Comparison of ENCODE assay signal across 9 mouse cellular contexts in genomic region chr7:38141747-38142545, GRCm38 (mm10). TPM values are rescaled to one million over a fixed set of nuclear protein-coding genes. Genes with fewer than 3 reads are reported as not detected.
DNase-seq lines count a peak whose midpoint lies in the region; ATAC-seq and TF ChIP-seq lines count a peak whose summit lies in the region.
"Had no signal": no experiment of that assay in that cellular context is flagged by ENCODE, and none has a peak within 500 bp of the region (broad histone marks: within the 10 kb centered on the region; RNA-seq: fewer than 3 reads in every experiment).

No protein-coding gene starts in this region.

- no peaks in the 10 kb centered on the region for H3K36me3 ChIP-seq in heart, embryonic 16.5 days (ENCODE audit: control insufficient read depth, insufficient read depth)
- no peaks in the 10 kb centered on the region for H3K36me3 ChIP-seq in liver, embryonic 12.5 days
- H3K36me3 ChIP-seq in neural tube, embryonic 11.5 days (ENCODE audit: control insufficient read depth, insufficient read depth, low read length) = no peaks in the 10 kb centered on the region
- H3K36me3 ChIP-seq in stomach, embryonic 15.5 days = no peaks in the 10 kb centered on the region
- H3K36me3 ChIP-seq: embryonic facial prominence, embryonic 13.5 days had no signal

- no peak overlapping the region for H3K4me2 ChIP-seq in heart, embryonic 16.5 days (ENCODE audit: low read depth, low read length)
- H3K4me2 ChIP-seq in liver, embryonic 12.5 days = no peak overlapping the region
- no peak overlapping the region for H3K4me2 ChIP-seq in neural tube, embryonic 11.5 days (ENCODE audit: low read depth)
- H3K4me2 ChIP-seq in stomach, embryonic 15.5 days = no peak overlapping the region
- H3K4me2 ChIP-seq: embryonic facial prominence, embryonic 13.5 days had no signal

- no peaks in the 10 kb centered on the region for H3K9me3 ChIP-seq in heart, embryonic 16.5 days (replicated peaks; ENCODE audit: control insufficient read depth, low read length)
- H3K9me3 ChIP-seq in liver, embryonic 12.5 days (replicated peaks) = no peaks in the 10 kb centered on the region
- no peaks in the 10 kb centered on the region for H3K9me3 ChIP-seq in neural tube, embryonic 11.5 days (ENCODE audit: control insufficient read depth, low read length)
- no peaks in the 10 kb centered on the region for H3K9me3 ChIP-seq in stomach, embryonic 15.5 days
- H3K9me3 ChIP-seq: embryonic facial prominence, embryonic 13.5 days had no signal

- H3K9ac ChIP-seq in heart, embryonic 16.5 days (ENCODE audit: low read length) = no peak overlapping the region
- no peak overlapping the region for H3K9ac ChIP-seq in liver, embryonic 12.5 days
- H3K9ac ChIP-seq in neural tube, embryonic 11.5 days (ENCODE audit: low read length) = no peak overlapping the region
- no peak overlapping the region for H3K9ac ChIP-seq in stomach, embryonic 15.5 days
- H3K9ac ChIP-seq: embryonic facial prominence, embryonic 13.5 days had no signal

- no peaks in the 10 kb centered on the region for H3K27me3 ChIP-seq in heart, embryonic 16.5 days (ENCODE audit: control insufficient read depth, insufficient read depth, low read length)
- 0 out of 2 replicates have a peak, but pooled peaks cover 18% of the 10 kb centered on the region for H3K27me3 ChIP-seq in liver, embryonic 12.5 days (replicated peaks)
- no peaks in the 10 kb centered on the region for H3K27me3 ChIP-seq in neural tube, embryonic 11.5 days (ENCODE audit: control insufficient read depth, insufficient read depth, low read length)
- H3K27me3 ChIP-seq in stomach, embryonic 15.5 days (replicated peaks) = no peaks in the 10 kb centered on the region
- H3K27me3 ChIP-seq: embryonic facial prominence, embryonic 13.5 days had no signal

- 62% methylated on average over 13 of the region's 13 CpGs for WGBS in heart, embryonic 16.5 days
- WGBS in liver, embryonic 12.5 days (ENCODE audit: insufficient replicate concordance) = 52% methylated on average over 13 of the region's 13 CpGs
- WGBS in neural tube, embryonic 11.5 days = 66% methylated on average over 13 of the region's 13 CpGs
- 58% methylated on average over 13 of the region's 13 CpGs for WGBS in stomach, embryonic 15.5 days

- no peak overlapping the region for H3K27ac ChIP-seq in bone marrow macrophage, adult 2 months (ENCODE audit: insufficient read depth, low read depth, low read length)
- H3K27ac ChIP-seq in heart, embryonic 16.5 days (ENCODE audit: low read length) = no peak overlapping the region
- no peak overlapping the region for H3K27ac ChIP-seq in liver, embryonic 12.5 days
- H3K27ac ChIP-seq in neural tube, embryonic 11.5 days (ENCODE audit: low read depth, low read length) = no peak overlapping the region
- no peak overlapping the region for H3K27ac ChIP-seq in stomach, embryonic 15.5 days
- H3K27ac ChIP-seq: embryonic facial prominence, embryonic 13.5 days had no signal

- no peaks in the 10 kb centered on the region for H3K4me1 ChIP-seq in bone marrow macrophage, adult 2 months (ENCODE audit: control insufficient read depth, insufficient read depth, low read length)
- no peaks in the 10 kb centered on the region for H3K4me1 ChIP-seq in heart, embryonic 16.5 days (ENCODE audit: control insufficient read depth, insufficient read depth, low read length)
- no peaks in the 10 kb centered on the region for H3K4me1 ChIP-seq in liver, embryonic 12.5 days
- no peaks in the 10 kb centered on the region for H3K4me1 ChIP-seq in neural tube, embryonic 11.5 days (ENCODE audit: control insufficient read depth, insufficient read depth, low read length)
- H3K4me1 ChIP-seq in stomach, embryonic 15.5 days = no peaks in the 10 kb centered on the region

- no peak overlapping the region for H3K4me3 ChIP-seq in bone marrow macrophage, adult 2 months (ENCODE audit: insufficient read depth, low read length)
- no peak overlapping the region for H3K4me3 ChIP-seq in heart, embryonic 16.5 days (ENCODE audit: low read length)
- H3K4me3 ChIP-seq in liver, embryonic 12.5 days = no peak overlapping the region
- H3K4me3 ChIP-seq in neural tube, embryonic 11.5 days (ENCODE audit: low read depth, low read length) = no peak overlapping the region
- H3K4me3 ChIP-seq in stomach, embryonic 15.5 days (replicated peaks) = no peak overlapping the region
- H3K4me3 ChIP-seq: embryonic facial prominence, embryonic 13.5 days had no signal

- peak; percentile 92 for DNase-seq in kidney, postnatal 10 days
- peak; percentile 90 for DNase-seq in neural tube, embryonic 11.5 days (ENCODE audit: low spot score)

- peak; percentile 70 for TF ChIP-seq CTCF in bone marrow macrophage, adult 2 months (IDR thresholded peaks at IDR 0.05; ENCODE audit: low read depth, low read length)

- no peak for TF ChIP-seq POLR2A in bone marrow macrophage, adult 2 months (IDR thresholded peaks at IDR 0.05; ENCODE audit: borderline replicate concordance, low read depth, low read length)

- peak; percentile 80 for ATAC-seq in CD4-positive, CD25-positive, alpha-beta regulatory T cell, adult 4 months
- peak; percentile 77 for ATAC-seq in erythroblast, adult 5-6 weeks (replicated peaks; ENCODE audit: low FRiP score, poor library complexity, severe bottlenecking)
- ATAC-seq in heart, embryonic 16.5 days (replicated peaks; ENCODE audit: extremely low read depth, insufficient read depth, low FRiP score) = peak; percentile 55
- ATAC-seq in liver, embryonic 12.5 days = 0 out of 2 replicates have a peak, but pooled peaks have one; percentile 37
- peak; percentile 69 for ATAC-seq in neural tube, embryonic 11.5 days (ENCODE audit: insufficient read depth, low FRiP score, low TSS enrichment)
- peak; percentile 41; the same call in 1 of the 2 replicates for ATAC-seq in stomach, embryonic 15.5 days (ENCODE audit: insufficient read depth, low FRiP score, low read depth)

RNA-seq across cellular contexts. Expression of gene Ccne1, which starts 34.6 kb away (rescaled TPM):
- 1 to 10 TPM; 3.3 to 3.5 TPM for polyA plus RNA-seq in CD4-positive, CD25-positive, alpha-beta regulatory T cell, adult 4 months (2017; shearing (Covaris generic))
- 7.0 and 10.2 TPM in 2 replicates for polyA plus RNA-seq in bone marrow macrophage, adult 2 months (2012; ENCODE audit: insufficient read depth, insufficient read length, missing spikeins)
- total RNA-seq in erythroblast, adult 5-6 weeks (2015; ENCODE audit: low replicate concordance) = 18.8 and 62.1 TPM in 2 replicates
- 50.2 and 65.5 TPM in 2 replicates for total RNA-seq in erythroblast, adult 5-6 weeks (2017; ENCODE audit: low replicate concordance)
- polyA plus RNA-seq in heart, embryonic 16.5 days (2015; fragmentation: Nextera tagmentation; extraction: Ambion mirVana) = 28.6 and 30.0 TPM in 2 replicates
- 145 and 150 TPM in 2 replicates for polyA plus RNA-seq in liver, embryonic 12.5 days (2016; fragmentation: Nextera tagmentation; extraction: Ambion mirVana)
- polyA plus RNA-seq in neural tube, embryonic 11.5 days (2014; fragmentation: Nextera tagmentation; extraction: Ambion mirVana) = 83.9 and 84.0 TPM in 2 replicates
- 57.0 and 58.6 TPM in 2 replicates for polyA plus RNA-seq in stomach, embryonic 15.5 days (2015; fragmentation: Nextera tagmentation; extraction: Ambion mirVana)

RNA-seq across cellular contexts. Expression of gene 1600014C10Rik, which starts 41.1 kb away (rescaled TPM):
- 100 to 1,000 TPM; 152 to 193 TPM for polyA plus RNA-seq in CD4-positive, CD25-positive, alpha-beta regulatory T cell, adult 4 months (2017; shearing (Covaris generic))
- 20.3 and 21.4 TPM in 2 replicates for polyA plus RNA-seq in bone marrow macrophage, adult 2 months (2012; ENCODE audit: insufficient read depth, insufficient read length, missing spikeins)
- 4.8 and 10.6 TPM in 2 replicates for total RNA-seq in erythroblast, adult 5-6 weeks (2015; ENCODE audit: low replicate concordance)
- total RNA-seq in erythroblast, adult 5-6 weeks (2017; ENCODE audit: low replicate concordance) = 7.7 and 8.8 TPM in 2 replicates
- polyA plus RNA-seq in heart, embryonic 16.5 days (2015; fragmentation: Nextera tagmentation; extraction: Ambion mirVana) = 20.0 and 25.9 TPM in 2 replicates
- polyA plus RNA-seq in liver, embryonic 12.5 days (2016; fragmentation: Nextera tagmentation; extraction: Ambion mirVana) = 7.0 and 7.5 TPM in 2 replicates
- polyA plus RNA-seq in neural tube, embryonic 11.5 days (2014; fragmentation: Nextera tagmentation; extraction: Ambion mirVana) = 17.0 and 18.3 TPM in 2 replicates
- polyA plus RNA-seq in stomach, embryonic 15.5 days (2015; fragmentation: Nextera tagmentation; extraction: Ambion mirVana) = 13.6 and 14.9 TPM in 2 replicates
